Comparison of ENCODE assay signal across 28 mouse cellular contexts in the genomic region with DNA sequence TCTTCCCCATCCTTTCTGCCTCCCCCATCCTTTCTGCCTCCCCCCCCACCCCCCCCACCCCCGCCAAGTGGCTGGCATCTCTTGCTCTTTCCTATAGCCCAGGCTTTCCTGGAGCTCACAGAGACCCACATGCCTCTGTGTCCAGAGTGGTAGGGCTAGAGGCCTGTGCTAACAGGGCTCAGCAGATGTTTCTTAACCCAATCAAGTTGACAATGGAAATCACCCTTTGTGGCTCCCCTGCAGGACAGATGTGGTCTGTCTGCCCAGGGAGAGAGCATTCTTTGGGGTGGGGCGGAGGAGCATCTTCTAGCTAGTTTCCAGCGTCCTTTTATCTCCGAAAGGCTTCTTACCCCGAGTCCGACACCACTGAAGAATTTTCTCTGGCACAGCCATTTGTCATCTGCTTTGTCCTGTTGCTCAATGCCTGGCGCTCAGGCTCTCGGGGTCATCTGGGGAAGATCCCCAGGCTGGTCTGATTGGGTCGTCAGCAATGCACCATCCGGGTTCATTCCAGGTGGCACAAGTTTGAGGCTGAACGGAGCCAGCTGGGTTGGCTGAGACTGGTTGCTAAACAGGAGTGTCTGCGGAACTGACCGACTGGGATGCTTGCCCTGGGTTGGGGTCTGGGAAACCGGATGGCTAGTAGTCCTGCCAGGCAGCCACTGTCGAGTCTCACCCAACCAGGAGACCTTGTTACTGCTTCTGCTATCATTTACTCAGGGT.
DNase-seq lines count a peak whose midpoint lies in the region; ATAC-seq lines count a peak whose summit lies in the region.
"Had no signal": no experiment of that assay in that cellular context is flagged by ENCODE, and none has a peak within 500 bp of the region (broad histone marks: within the 10 kb centered on the region; RNA-seq: fewer than 3 reads in every experiment).

No protein-coding gene starts in this region.

- ATAC-seq in lung, embryonic 16.5 days (ENCODE audit: low read depth) = peak; percentile 49
- ATAC-seq: forebrain, postnatal 0 days; hindbrain, postnatal 0 days; intestine, embryonic 15.5 days had no signal

- 36% methylated on average over 15 of the region's 15 CpGs for WGBS in lung, embryonic 16.5 days

- H3K4me2 ChIP-seq in lung, embryonic 16.5 days (ENCODE audit: low read depth, low read length) = no peak overlapping the region
- H3K4me2 ChIP-seq: embryonic facial prominence, embryonic 15.5 days; forebrain, embryonic 12.5 days; hindbrain, embryonic 12.5 days; intestine, embryonic 15.5 days; liver, embryonic 13.5 days; midbrain, embryonic 12.5 days; neural tube, embryonic 12.5 days had no signal

- DNase-seq in adrenal gland, adult 8-10 months = peak; percentile 19
- DNase-seq in adrenal gland, adult 18-20 months (ENCODE audit: low spot score in 2 of 2) = no peak
- DNase-seq in heart, adult 11 months = peak; percentile 93
- no peak for DNase-seq in heart, postnatal 36 days
- no peak for DNase-seq in lung, postnatal 25 days (ENCODE audit: low spot score)
- DNase-seq in ovary, postnatal 36 days (ENCODE audit: low spot score) = no peak
- DNase-seq: cerebellum, adult 9-10 months; forebrain, postnatal 0 days; gastrocnemius, postnatal 14 days; kidney, adult 2 months; kidney, postnatal 4 days; left cerebral cortex, postnatal 4 days; liver, embryonic 13.5 days; right cerebral cortex, postnatal 4 days; thymus, adult 18-20 months; thymus, postnatal 25 days had no signal

- H3K27me3 ChIP-seq in lung, embryonic 16.5 days (ENCODE audit: control insufficient read depth, insufficient read depth, low read depth, low read length) = peaks cover 3% of the 10 kb centered on the region; the same call in 1 of the 2 replicates
- H3K27me3 ChIP-seq: embryonic facial prominence, embryonic 15.5 days; intestine, embryonic 15.5 days; liver, embryonic 13.5 days; neural tube, embryonic 12.5 days had no signal

- H3K36me3 ChIP-seq in lung, embryonic 16.5 days (ENCODE audit: control insufficient read depth, insufficient read depth, low read length) = no peaks in the 10 kb centered on the region
- H3K36me3 ChIP-seq: embryonic facial prominence, embryonic 15.5 days; forebrain, embryonic 12.5 days; G1E; hindbrain, embryonic 12.5 days; intestine, embryonic 15.5 days; liver, embryonic 13.5 days; midbrain, embryonic 12.5 days; neural tube, embryonic 12.5 days had no signal

- no peak overlapping the region for H3K4me3 ChIP-seq in lung, embryonic 16.5 days (ENCODE audit: low read length)
- H3K4me3 ChIP-seq: embryonic facial prominence, embryonic 15.5 days; forebrain, embryonic 12.5 days; hindbrain, embryonic 12.5 days; intestine, embryonic 15.5 days; liver, embryonic 13.5 days; megakaryocyte, embryonic 14.5 days; midbrain, embryonic 12.5 days; myocyte; neural tube, embryonic 12.5 days had no signal

- no peaks in the 10 kb centered on the region for H3K9me3 ChIP-seq in lung, embryonic 16.5 days (ENCODE audit: control insufficient read depth, low read length)
- H3K9me3 ChIP-seq: embryonic facial prominence, embryonic 15.5 days; forebrain, embryonic 12.5 days; G1E; hindbrain, embryonic 12.5 days; intestine, embryonic 15.5 days; liver, embryonic 13.5 days; megakaryocyte, embryonic 14.5 days; midbrain, embryonic 12.5 days; neural tube, embryonic 12.5 days had no signal

- H3K9ac ChIP-seq in lung, embryonic 16.5 days (ENCODE audit: low read length) = no peak overlapping the region
- H3K9ac ChIP-seq: embryonic facial prominence, embryonic 15.5 days; forebrain, embryonic 12.5 days; forebrain, postnatal 0 days; hindbrain, embryonic 12.5 days; intestine, embryonic 15.5 days; liver, embryonic 13.5 days; midbrain, embryonic 12.5 days; neural tube, embryonic 12.5 days had no signal

- intact Hi-C loops in heart, postnatal 36 days (cut with DNase I) = no loop called here

- H3K27ac ChIP-seq in lung, embryonic 16.5 days (ENCODE audit: low read length) = no peak overlapping the region
- H3K27ac ChIP-seq: embryonic facial prominence, embryonic 15.5 days; forebrain, embryonic 12.5 days; hindbrain, embryonic 12.5 days; hindbrain, postnatal 0 days; intestine, embryonic 15.5 days; liver, embryonic 13.5 days; midbrain, embryonic 12.5 days; neural tube, embryonic 12.5 days; stomach, postnatal 0 days had no signal

- H3K4me1 ChIP-seq in lung, embryonic 16.5 days (replicated peaks; ENCODE audit: control insufficient read depth, insufficient read depth, low read length) = peaks cover 2% of the 10 kb centered on the region; the same call in 1 of the 2 replicates
- H3K4me1 ChIP-seq: forebrain, embryonic 12.5 days; hindbrain, embryonic 12.5 days; midbrain, embryonic 12.5 days; neural tube, embryonic 12.5 days had no signal

Comparison
In these comparisons a context has a peak if more than half of its experiments do, and no peak if none do; other contexts are left out.
1. DNase-seq: peak in adrenal gland, adult 8-10 months (single experiment) and heart, adult 11 months (single experiment); none in adrenal gland, adult 18-20 months (0 of 2), heart, postnatal 36 days (0 of 2), lung, postnatal 25 days (single experiment) and ovary, postnatal 36 days (single experiment).